Mouse (Mus musculus): ENCODE results near the gene Epha4. TPM values are rescaled to one million over a fixed set of nuclear protein-coding genes. Genes with fewer than 3 reads are reported as not detected.

Epha4 gene
- polyA plus RNA-seq, 1 experiment from 2014 or later = 23.2 TPM

DNA sequence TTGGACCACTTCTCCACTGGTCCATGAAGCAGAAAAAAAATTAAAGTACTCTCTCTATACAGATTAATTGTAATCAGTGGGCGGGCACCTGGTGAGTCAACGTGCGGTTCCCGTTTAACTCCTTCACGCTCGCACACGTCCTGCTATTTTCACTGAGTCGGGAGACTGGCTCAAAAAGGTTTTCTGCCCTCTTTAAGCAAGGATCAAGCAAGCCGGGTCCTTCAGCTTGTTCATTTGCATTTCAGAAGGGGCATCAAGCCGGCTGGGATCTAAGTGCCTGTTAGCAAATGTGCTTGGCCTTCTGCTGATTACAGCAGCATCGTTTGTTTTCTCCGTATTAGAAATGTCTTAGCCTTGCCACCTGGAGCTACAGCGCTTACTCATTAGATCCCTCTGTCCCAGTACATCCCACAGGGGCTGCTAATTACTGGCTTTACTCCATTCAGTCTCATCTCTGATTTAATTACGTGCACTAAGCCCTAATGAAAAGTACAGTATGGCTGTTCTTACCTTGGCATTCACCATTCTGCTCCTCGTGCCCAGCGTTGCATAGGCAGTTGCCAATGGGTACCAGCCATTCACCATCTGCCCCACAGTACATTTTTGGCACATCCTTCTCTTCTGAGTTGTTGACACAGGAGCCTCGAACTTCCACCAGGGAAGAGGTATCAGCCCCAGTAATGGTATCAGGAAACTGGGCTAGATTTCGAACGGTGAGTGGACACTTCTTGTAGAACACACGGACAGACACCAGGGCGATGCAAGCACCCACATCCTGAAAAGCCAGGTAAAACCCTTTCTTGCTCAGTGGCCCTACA, 8.6 kb downstream of the Epha4 start:
- Histone ChIP-seq H3K9ac (ENCODE audit: low read depth, low read length) (no peak overlapping the region), H3K4me1 (ENCODE audit: control insufficient read depth, insufficient read depth, low read length) (peaks cover 37% of the 10 kb centered on the region), H3K4me2 (ENCODE audit: low read depth, low read length) (peak overlapping the region; percentile 45), H3K9me3 (ENCODE audit: control insufficient read depth, low read length) (no peaks in the 10 kb centered on the region), H3K27ac (replicated peaks; ENCODE audit: low read depth, low read length) (no peak overlapping the region), H3K4me3 (ENCODE audit: low read depth, low read length) (peak overlapping the region; percentile 17), H3K36me3 (ENCODE audit: control insufficient read depth, insufficient read depth, low read length) (peaks cover 48% of the 10 kb centered on the region), H3K27me3 (replicated peaks; ENCODE audit: control insufficient read depth, insufficient read depth, low read length) (no peaks in the 10 kb centered on the region)
- DNase-seq (ENCODE audit: low spot score) = no peak
- 48% methylated on average over 21 of the region's 21 CpGs for WGBS
- peak; percentile 61 for ATAC-seq (ENCODE audit: low read depth)

GRCm38 (mm10) chr1:77505263-77505662, 9.6 kb downstream of the Epha4 start:
- WGBS = 67% methylated on average over 8 of the region's 8 CpGs
- H3K27ac ChIP-seq (replicated peaks; ENCODE audit: low read depth, low read length) = no peak overlapping the region
- peak overlapping the region; percentile 45 for H3K4me2 ChIP-seq (ENCODE audit: low read depth, low read length)
- ATAC-seq (ENCODE audit: low read depth) (no peak), DNase-seq (ENCODE audit: low spot score) (no peak)
- H3K4me1 ChIP-seq (ENCODE audit: control insufficient read depth, insufficient read depth, low read length) = peaks cover 29% of the 10 kb centered on the region
- H3K36me3 ChIP-seq (ENCODE audit: control insufficient read depth, insufficient read depth, low read length) = peaks cover 49% of the 10 kb centered on the region
- H3K27me3 ChIP-seq (replicated peaks; ENCODE audit: control insufficient read depth, insufficient read depth, low read length) = no peaks in the 10 kb centered on the region
- H3K9me3 ChIP-seq (ENCODE audit: control insufficient read depth, low read length) = no peaks in the 10 kb centered on the region
- H3K9ac ChIP-seq (ENCODE audit: low read depth, low read length) = no peak overlapping the region
- H3K4me3 ChIP-seq (ENCODE audit: low read depth, low read length) = peak overlapping the region; percentile 17

DNA sequence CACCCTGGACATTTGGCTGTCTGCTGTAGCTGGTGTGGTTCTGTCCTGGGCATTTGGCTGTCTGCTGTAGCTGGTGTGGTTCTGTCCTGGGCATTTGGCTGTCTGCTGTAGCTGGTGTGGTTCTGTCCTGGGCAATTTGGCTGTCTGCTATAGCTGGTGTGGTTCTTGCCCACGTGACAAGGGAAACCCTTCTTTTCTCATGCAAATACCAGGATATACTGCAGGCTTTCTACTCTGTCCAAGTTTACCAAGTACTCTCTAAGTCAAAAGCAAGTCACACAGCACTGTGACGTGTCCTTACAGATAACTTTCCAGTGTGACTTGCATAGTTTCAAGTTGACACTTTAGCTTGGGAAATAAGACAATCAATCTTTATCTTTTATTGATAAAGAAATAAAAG, 10.1 kb downstream of the Epha4 start:
- H3K4me2 ChIP-seq (ENCODE audit: low read depth, low read length) = peak overlapping the region; percentile 45
- peaks cover 53% of the 10 kb centered on the region for H3K36me3 ChIP-seq (ENCODE audit: control insufficient read depth, insufficient read depth, low read length)
- no peak overlapping the region for H3K9ac ChIP-seq (ENCODE audit: low read depth, low read length)
- peaks cover 29% of the 10 kb centered on the region for H3K4me1 ChIP-seq (ENCODE audit: control insufficient read depth, insufficient read depth, low read length)
- DNase-seq (ENCODE audit: low spot score) (no peak), ATAC-seq (ENCODE audit: low read depth) (no peak)
- no peaks in the 10 kb centered on the region for H3K27me3 ChIP-seq (replicated peaks; ENCODE audit: control insufficient read depth, insufficient read depth, low read length)
- H3K27ac ChIP-seq (replicated peaks; ENCODE audit: low read depth, low read length) = no peak overlapping the region
- no peaks in the 10 kb centered on the region for H3K9me3 ChIP-seq (ENCODE audit: control insufficient read depth, low read length)
- WGBS = 64% methylated on average over 2 of the region's 2 CpGs
- peak overlapping the region; percentile 17; the same call in 1 of the 2 replicates for H3K4me3 ChIP-seq (ENCODE audit: low read depth, low read length)

DNA sequence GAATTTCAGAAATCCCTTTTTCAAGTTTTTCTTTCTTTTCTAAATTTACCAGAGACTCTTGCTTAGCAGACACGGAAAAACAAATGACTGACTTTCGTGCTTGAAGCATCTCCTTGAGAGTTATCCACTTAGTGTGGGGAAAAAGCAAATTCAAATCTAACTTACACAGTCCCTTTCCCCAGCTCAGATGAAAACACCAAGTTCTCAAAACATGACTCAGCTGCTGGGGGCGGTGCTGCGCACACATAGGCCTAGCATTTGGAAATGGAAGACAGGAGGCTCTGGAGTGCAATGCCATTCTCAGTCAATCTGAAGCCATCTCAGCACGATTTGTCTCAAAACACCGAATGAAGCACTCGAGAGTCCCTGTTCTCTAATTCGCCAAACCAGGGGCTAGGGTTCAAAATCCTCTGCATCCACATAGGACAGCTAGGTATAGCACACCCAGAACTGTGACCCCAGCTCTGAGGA, 11.1 kb downstream of the Epha4 start:
- no peak overlapping the region for H3K9ac ChIP-seq (ENCODE audit: low read depth, low read length)
- H3K27me3 ChIP-seq (replicated peaks; ENCODE audit: control insufficient read depth, insufficient read depth, low read length) = no peaks in the 10 kb centered on the region
- no peak for DNase-seq (ENCODE audit: low spot score)
- H3K9me3 ChIP-seq (ENCODE audit: control insufficient read depth, low read length) = no peaks in the 10 kb centered on the region
- no peak overlapping the region for H3K27ac ChIP-seq (replicated peaks; ENCODE audit: low read depth, low read length)
- peak overlapping the region; percentile 6; the same call in 1 of the 2 replicates for H3K4me3 ChIP-seq (ENCODE audit: low read depth, low read length)
- WGBS = 71% methylated on average over 8 of the region's 8 CpGs
- no peak for ATAC-seq (ENCODE audit: low read depth)
- peaks cover 52% of the 10 kb centered on the region for H3K36me3 ChIP-seq (ENCODE audit: control insufficient read depth, insufficient read depth, low read length)
- H3K4me2 ChIP-seq (ENCODE audit: low read depth, low read length) = peak overlapping the region; percentile 45
- H3K4me1 ChIP-seq (ENCODE audit: control insufficient read depth, insufficient read depth, low read length) = peaks cover 29% of the 10 kb centered on the region

- H3K27me3 ChIP-seq (replicated peaks; ENCODE audit: control insufficient read depth, insufficient read depth, low read length) = no peaks in the 10 kb centered on the region
- peaks cover 47% of the 10 kb centered on the region for H3K36me3 ChIP-seq (ENCODE audit: control insufficient read depth, insufficient read depth, low read length)
- H3K4me3 ChIP-seq (ENCODE audit: low read depth, low read length) = no peak overlapping the region
- ATAC-seq (ENCODE audit: low read depth) (no peak), DNase-seq (ENCODE audit: low spot score) (no peak)
- peak overlapping the region; percentile 5; the same call in 1 of the 2 replicates for H3K4me2 ChIP-seq (ENCODE audit: low read depth, low read length)
- 45% methylated on average over 11 of the region's 11 CpGs for WGBS
- 0 out of 2 replicates have a peak overlapping the region, but pooled peaks have one; percentile 9 for H3K9ac ChIP-seq (ENCODE audit: low read depth, low read length)
- no peaks in the 10 kb centered on the region for H3K9me3 ChIP-seq (ENCODE audit: control insufficient read depth, low read length)
- peaks cover 29% of the 10 kb centered on the region for H3K4me1 ChIP-seq (ENCODE audit: control insufficient read depth, insufficient read depth, low read length)
- no peak overlapping the region for H3K27ac ChIP-seq (replicated peaks; ENCODE audit: low read depth, low read length)
These were observed 12.3 kb downstream of the Epha4 start for GRCm38 (mm10) chr1:77502554-77503119.

GRCm38 (mm10) chr1:77501363-77501933, 13.4 kb downstream of the Epha4 start:
- H3K4me3 ChIP-seq (ENCODE audit: low read depth, low read length) = no peak overlapping the region
- no peak for ATAC-seq (ENCODE audit: low read depth)
- H3K27ac ChIP-seq (replicated peaks; ENCODE audit: low read depth, low read length) = no peak overlapping the region
- 73% methylated on average over 13 of the region's 13 CpGs for WGBS
- H3K27me3 ChIP-seq (replicated peaks; ENCODE audit: control insufficient read depth, insufficient read depth, low read length) = no peaks in the 10 kb centered on the region
- H3K9me3 ChIP-seq (ENCODE audit: control insufficient read depth, low read length) = no peaks in the 10 kb centered on the region
- no peak overlapping the region for H3K9ac ChIP-seq (ENCODE audit: low read depth, low read length)
- H3K36me3 ChIP-seq (ENCODE audit: control insufficient read depth, insufficient read depth, low read length) = peaks cover 36% of the 10 kb centered on the region
- no peak overlapping the region for H3K4me2 ChIP-seq (ENCODE audit: low read depth, low read length)
- DNase-seq (ENCODE audit: low spot score) = no peak
- peaks cover 27% of the 10 kb centered on the region for H3K4me1 ChIP-seq (ENCODE audit: control insufficient read depth, insufficient read depth, low read length)

DNA sequence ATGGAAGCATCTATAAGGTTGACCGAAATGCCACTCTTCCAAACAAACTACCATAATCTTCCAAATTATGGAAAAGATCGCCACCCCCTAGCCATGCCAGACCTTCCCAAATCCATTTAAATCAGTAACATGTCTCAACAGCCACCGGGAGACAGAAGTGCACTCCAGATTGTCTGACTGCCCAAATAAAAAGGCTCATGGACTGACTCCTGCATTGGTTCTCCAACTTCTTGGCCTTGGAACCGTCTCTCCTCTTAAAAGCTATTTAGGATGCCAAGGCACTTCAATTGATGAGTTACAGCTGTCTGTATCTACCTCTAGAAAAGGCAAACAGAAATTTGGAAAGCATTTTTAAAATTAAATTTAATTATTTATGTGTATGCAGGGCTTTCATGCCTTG, 17.4 kb downstream of the Epha4 start:
- Histone ChIP-seq H3K27ac (replicated peaks; ENCODE audit: low read depth, low read length) (no peak overlapping the region), H3K4me1 (ENCODE audit: control insufficient read depth, insufficient read depth, low read length) (peaks cover 30% of the 10 kb centered on the region), H3K36me3 (ENCODE audit: control insufficient read depth, insufficient read depth, low read length) (peaks cover 11% of the 10 kb centered on the region; the same call in 1 of the 2 replicates), H3K9ac (ENCODE audit: low read depth, low read length) (no peak overlapping the region), H3K4me3 (ENCODE audit: low read depth, low read length) (no peak overlapping the region), H3K9me3 (ENCODE audit: control insufficient read depth, low read length) (no peaks in the 10 kb centered on the region), H3K27me3 (replicated peaks; ENCODE audit: control insufficient read depth, insufficient read depth, low read length) (no peaks in the 10 kb centered on the region), H3K4me2 (ENCODE audit: low read depth, low read length) (no peak overlapping the region)
- no peak for DNase-seq (ENCODE audit: low spot score)
- no peak for ATAC-seq (ENCODE audit: low read depth)
- WGBS = 41% methylated on average over 4 of the region's 4 CpGs

DNA sequence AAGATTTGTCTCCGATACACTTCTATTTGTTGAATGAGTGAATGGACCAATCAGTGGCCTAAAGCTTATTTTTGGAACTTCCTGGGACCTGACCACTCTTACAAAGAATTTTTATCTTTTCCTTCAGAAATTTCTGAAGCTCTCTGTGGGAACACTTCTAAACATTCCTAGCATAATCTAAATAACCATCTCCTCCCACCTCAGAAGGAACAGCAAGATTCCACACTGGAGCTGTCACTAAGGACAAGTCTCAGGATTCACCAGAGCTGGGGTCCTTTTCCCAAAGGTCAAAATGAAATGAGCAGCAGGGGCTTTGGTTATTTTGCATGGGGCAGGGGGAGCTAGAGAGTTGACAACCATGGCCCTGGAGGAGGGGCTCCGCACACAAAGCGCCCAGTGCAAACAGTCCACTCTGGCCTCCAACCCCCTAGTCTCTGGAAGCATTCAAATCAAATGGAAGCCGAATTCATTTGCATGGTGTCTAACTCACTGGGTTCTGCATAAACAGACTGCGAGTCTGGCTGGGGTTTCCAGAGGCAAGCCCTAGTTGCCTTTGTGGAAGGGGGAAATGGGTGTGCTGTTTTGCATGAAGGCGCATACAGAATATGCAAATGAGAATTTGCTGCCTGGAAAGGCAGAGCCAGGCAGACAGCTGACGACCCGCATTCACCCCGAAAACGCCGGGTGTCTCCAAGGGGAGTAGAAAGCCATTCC, 18.3 kb downstream of the Epha4 start:
- peak overlapping the region; percentile 24; the same call in 1 of the 2 replicates for H3K4me2 ChIP-seq (ENCODE audit: low read depth, low read length)

More for the DNA sequence above, 18.3 kb downstream of the Epha4 start:
- no peaks in the 10 kb centered on the region for H3K9me3 ChIP-seq (ENCODE audit: control insufficient read depth, low read length)
- no peak for ATAC-seq (ENCODE audit: low read depth)
- H3K9ac ChIP-seq (ENCODE audit: low read depth, low read length) = 0 out of 2 replicates have a peak overlapping the region, but pooled peaks have one; percentile 21
- 20% methylated on average over 11 of the region's 11 CpGs for WGBS
- H3K4me1 ChIP-seq (ENCODE audit: control insufficient read depth, insufficient read depth, low read length) = peaks cover 32% of the 10 kb centered on the region
- H3K36me3 ChIP-seq (ENCODE audit: control insufficient read depth, insufficient read depth, low read length) = peaks cover 11% of the 10 kb centered on the region; the same call in 1 of the 2 replicates
- H3K27me3 ChIP-seq (replicated peaks; ENCODE audit: control insufficient read depth, insufficient read depth, low read length) = no peaks in the 10 kb centered on the region
- H3K4me3 ChIP-seq (ENCODE audit: low read depth, low read length) = peak overlapping the region; percentile 7; the same call in 1 of the 2 replicates
- DNase-seq (ENCODE audit: low spot score) = peak; percentile 47
- H3K27ac ChIP-seq (replicated peaks; ENCODE audit: low read depth, low read length) = no peak overlapping the region
